Mouse (Mus musculus): ENCODE results near the gene Rnaseh2a.

Rnaseh2a gene

DNA sequence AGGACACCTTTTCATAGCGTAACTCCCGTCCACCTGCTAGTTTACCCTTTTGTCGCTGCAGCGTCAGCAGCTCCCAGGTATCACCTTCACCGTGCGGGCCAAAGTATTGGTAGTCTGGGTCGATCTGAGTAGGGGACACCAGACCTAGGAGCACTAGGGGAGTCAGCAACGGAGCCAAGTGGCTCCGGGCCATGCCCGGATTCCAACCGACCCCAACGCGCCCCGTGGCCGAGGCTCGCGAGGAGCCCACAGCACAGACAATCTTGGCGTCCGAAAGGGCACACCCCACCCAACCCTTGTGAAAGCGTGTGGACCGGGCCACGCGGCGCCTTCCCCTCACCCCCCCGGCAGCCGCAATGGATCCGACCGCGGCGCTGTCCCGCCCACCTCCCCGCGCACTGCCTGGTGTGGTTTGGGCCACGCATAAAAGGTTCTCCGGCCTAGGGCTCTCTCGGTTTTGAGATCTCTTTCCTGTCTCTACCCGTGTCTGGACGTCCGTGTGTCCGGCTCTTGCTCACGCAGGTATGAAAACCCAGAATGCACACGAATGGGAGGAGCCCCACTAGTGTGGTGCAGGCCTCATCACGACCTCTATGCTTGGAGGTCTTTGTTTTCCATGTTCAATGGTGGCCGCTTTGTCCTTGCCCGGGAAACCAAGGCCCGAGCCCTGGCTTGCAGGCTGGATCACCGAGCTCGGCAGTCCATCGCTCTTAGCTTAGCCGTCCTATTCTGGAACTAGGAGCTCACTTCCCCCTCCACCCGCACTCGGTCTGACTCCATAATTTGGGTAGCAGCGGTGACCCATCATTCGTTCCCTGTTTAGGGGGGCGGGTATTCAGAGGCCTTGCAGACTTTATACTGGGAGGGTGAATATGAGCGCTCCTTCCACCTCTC, at the start of gene Rnaseh2a, which contains the start of the genes Gm49661 and Prdx2:
Rnaseh2a (minus strand) TSS at position 527 of the 894 bp plus-strand sequence.
Gm49661 (minus strand) TSS at position 193 of the 894 bp plus-strand sequence.
Prdx2 (plus strand) TSS at position 347 of the 894 bp plus-strand sequence.
- DNase-seq (ENCODE audit: low spot score) = peak; percentile 85

DNA sequence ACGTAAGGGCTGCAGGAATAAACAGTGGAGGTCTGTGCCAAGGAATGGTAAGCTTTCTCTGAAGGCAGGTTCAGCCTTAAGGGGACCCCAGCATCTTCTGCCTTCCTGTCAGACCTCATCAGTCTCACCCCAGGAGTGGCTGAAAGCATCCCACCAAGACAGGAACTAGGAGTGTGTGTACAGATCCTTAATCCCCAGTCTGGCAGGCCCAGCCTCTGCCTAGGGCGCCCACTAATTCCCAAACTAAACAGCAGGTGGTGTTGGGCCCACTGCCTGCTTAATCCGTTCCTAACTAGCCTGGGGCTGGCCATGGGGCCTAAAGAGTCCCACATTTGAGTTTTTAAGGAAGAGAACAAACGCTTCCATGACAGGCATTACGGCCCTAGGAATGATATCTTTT, 47.6 kb upstream of the Rnaseh2a start:
- no peak for DNase-seq (ENCODE audit: low spot score)

DNA sequence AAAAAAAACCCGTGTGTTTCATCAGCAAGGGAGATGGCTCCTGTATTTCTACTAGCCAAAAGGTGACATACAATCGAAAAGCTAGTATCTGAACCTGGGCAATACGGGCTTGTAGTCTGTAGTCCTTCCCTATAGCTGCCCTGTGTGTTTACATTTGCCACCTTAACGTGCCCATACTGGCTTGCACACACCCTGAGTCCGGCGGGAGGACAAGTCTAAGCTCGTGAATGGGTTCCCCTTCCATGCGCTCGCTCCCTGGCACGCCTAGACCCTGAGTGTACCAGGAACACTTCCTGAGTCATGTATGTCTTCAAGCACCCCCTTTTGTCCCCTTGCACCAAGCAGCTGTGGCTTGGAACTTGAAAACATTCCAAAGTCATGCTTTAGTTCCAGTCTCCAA, 47.2 kb upstream of the Rnaseh2a start:
- no peak for DNase-seq (ENCODE audit: low spot score)

DNA sequence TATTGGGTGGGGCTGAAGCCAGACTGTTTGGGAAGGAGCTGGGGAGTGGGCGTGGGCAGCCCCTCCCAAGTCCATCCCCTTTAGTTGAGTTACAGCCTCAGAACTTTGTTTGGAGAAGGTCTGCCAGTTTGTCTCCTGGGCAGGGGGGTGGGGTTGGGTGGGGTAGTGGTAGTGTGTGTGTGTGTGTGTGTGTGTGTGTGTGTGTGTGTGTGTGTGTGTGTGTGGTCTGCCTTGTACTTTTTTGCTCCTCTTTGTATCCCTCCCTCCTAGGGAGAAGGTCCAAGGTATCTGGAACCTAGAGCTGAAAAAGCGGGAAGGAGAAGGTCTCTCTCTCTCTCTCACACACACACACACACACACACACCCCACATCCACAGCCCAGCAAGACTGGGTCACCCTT, 44.9 kb upstream of the Rnaseh2a start, which contains the start of gene Best2:
Best2 (minus strand) TSS at position 101 of the 400 bp plus-strand sequence.
- DNase-seq (ENCODE audit: low spot score) = no peak

DNA sequence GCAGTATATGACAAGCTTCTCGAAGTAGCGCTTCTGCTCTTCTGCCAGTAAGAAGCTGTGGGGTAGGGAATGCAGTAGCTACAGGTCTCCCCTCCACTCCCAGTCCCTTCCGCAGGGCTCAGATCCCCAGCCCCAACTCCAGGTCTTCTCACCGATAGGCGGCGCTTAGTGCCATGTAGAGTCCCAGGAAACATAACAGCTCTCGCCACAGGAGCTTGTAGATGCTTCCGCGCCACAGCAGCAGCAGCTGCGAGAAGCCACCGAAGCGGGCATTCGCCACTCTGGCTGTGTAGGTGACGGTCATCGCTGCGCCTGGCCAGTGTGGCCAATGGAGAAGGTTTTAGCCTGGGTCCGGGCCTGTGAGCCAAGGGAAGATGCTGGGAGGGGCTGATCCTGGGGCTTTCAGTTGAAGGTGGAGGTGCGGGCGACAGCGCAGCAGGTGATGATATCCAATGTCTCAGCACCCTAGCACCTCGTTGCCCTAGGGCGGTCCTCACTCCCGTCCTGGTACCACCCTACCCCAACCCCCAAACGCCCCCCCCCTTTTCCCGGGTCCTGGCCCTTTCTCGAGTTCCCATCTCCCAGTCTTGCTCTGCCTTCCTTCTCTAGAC, 43.8 kb upstream of the Rnaseh2a start:
- peak; percentile 80 for DNase-seq (ENCODE audit: low spot score)

DNA sequence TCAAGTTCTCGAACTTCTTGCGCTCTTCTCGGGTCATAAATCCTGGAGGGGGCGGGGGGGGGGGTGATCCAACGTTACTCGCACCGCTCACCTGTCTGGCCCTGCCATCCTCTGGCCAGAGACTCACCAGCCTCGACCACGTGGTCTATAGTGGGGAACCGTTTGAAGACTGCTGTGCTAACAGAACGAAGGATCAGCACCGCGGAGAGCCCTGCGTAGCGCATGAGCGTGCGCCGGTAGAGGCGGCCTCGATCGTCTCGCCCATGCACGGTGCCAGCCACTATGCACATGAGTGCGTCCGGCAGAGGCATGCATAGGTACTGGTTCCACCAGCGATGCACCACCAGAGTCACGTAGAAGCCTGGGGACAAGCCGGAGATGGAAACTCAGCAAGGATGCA, 41.7 kb upstream of the Rnaseh2a start:
- no peak for DNase-seq (ENCODE audit: low spot score)

DNA sequence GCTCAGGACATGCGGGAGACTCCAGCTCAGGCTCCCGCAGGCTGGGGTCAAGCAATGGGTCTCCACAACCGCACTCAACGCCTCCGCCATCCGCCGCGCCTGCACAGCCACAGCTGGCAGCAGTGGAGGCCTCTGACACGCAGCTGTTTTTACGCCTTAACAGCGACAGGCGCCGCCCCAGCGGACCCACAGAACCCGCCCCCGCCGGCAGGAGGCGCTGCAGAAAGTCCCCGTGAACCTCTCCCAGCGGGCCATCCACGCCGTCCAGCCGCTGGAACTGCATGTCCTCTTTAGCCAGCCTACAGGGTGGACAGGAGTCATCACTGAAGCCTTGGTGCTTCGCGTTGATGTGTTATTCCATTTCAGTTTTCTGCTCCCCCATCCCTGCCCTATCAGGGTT, 38.1 kb upstream of the Rnaseh2a start:
- DNase-seq (ENCODE audit: low spot score) = peak; percentile 79

DNA sequence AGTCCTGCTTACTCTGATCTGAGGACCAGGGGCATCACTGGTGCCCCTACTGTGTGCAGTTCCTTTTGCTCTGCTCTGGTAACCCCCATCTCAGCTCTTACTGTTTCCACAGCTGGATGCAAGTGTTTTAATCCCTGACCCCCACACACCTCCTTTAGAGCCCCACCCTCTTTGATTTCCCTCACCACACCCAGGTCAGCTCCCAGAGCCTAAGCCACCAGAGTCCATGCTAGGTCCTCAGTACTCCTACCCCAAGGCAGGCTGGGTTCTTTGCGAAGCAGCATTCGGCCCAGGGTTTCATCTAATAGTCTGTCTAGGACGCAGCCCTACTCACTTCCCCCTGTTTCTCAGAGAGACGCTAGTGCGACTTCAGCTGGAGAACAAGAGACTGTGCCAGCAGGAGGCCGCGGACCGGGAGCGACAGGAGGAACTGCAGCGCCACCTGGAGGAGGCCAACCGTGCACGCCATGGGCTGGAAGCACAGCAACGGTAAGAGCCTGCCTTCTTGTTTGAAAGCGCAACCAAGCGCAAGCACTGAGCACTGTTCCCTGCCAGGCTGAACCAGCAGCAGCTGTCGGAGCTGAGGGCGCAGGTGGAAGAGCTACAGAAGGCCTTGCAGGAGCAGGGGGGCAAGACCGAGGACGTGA, 28.2 kb upstream of the Rnaseh2a start:
- peak; percentile 94 for DNase-seq (ENCODE audit: low spot score)

DNA sequence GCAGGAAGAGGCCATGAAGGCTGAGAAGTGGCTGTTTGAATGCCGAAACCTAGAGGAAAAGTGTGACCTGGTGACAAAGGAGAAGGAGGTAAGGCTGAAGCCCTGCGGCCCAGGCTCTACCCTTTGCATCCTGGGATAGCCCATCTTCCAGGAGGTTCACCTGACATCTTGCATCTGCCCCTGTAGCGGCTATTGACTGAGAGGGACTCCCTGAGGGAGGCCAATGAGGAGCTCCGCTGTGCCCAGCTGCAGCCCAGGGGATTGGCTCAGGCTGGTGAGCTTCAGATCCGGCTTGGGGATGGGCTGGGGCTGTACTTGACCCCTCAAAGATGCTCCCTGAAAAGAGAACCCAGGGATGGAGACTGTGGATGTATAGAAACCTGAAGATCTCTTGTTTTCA, 27.4 kb upstream of the Rnaseh2a start:
- DNase-seq (ENCODE audit: low spot score) = no peak

DNA sequence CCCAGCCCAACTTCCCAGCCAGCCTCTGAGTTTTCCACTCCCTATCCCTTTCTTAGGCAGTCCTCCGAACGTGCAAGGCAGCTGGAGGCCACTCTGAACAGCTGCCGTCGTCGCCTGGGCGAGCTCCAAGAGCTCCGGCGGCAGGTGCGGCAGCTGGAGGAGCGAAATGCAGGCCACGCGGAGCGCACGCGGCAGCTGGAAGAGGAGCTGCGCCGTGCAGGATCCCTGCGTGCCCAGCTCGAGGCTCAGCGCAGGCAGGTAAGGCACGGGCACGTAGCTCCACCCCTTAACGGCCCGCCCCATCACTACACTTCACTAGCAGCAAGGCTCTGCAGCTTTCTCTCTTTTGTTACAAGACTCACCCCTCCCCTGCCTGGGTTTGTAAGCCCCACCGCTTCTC, 26.1 kb upstream of the Rnaseh2a start:
- DNase-seq (ENCODE audit: low spot score) = no peak

DNA sequence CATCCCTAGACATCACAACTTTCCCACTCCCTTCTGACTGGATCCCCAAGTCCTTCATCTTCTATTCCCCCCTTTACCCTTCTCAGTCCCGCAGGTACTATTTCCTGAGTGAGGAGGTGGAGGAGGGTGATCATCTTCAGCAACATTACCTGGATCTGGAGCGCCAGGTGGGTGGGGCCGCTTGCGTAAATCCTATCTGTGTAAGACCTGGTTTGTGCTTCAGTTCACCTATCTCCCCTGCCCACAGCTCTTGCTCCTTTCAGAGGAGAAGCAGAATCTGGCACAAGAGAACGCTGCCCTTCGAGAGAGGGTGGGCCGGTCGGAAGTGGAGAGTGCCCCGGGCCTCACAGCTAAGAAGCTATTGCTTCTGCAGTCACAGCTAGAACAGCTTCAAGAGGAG, 24.8 kb upstream of the Rnaseh2a start:
- no peak for DNase-seq (ENCODE audit: low spot score)

DNA sequence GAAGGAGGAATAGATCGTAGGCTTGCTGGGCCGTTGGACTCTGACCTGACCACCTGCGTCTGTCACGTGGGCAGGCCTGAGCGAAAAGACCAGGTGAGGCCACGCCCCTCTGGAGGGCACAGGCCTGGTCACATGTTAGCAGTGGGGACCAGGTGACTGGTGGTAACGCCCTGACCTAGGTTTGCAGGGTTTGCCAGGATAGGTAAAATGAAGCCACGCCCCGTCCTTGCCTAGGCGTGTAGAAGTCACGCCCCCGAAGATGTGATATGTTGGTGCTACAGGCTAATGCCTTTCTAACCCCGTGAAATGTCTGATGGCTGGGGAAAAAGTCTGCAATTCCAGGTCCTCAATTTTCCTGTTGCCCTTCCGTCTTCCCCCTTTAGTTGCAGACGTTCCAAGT, 21.3 kb upstream of the Rnaseh2a start:
- no peak for DNase-seq (ENCODE audit: low spot score)

DNA sequence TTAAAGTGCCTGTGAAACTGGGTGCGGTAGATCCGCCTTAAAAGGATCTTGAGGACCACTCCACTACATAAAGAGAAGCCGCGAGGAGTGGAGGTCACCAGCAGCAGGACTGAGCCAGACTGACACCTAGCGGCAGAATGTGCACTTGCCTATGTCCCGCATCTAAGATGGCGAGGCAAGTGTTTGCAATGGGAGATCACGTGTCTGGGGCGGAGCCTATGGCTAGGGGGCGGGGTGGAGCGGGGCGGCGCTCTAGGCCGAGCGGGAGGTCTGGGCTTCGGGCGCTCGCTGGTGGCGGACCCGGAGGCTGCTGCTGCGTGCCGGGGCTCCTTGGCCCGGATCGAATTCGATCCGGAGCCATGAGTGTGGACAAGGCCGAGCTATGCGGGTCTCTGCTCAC, 20.8 kb upstream of the Rnaseh2a start, which contains the start of gene Hook2:
Hook2 (plus strand) TSS at position 255 of the 400 bp plus-strand sequence.
- DNase-seq (ENCODE audit: low spot score) = peak; percentile 99

DNA sequence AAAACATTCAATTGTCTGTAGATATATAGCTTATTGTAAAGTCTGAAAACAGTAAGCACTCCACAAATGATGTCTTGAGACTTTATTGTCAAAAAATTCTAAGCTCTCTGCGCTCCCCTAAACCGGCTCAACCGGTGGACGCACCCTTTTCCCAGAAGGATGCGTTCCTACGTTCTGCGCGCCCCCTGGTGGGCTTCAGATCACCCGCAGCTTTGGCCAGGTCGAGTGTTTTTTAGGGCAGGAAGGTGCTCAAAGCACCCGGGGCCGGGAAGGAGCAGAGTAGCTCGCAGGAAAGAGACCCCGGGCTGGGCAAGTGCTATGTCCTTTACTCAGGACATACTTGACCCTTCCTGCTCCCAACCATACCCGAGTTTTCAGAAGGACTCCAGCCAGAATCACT, 20.2 kb upstream of the Rnaseh2a start:
- peak; percentile 96 for DNase-seq (ENCODE audit: low spot score)

DNA sequence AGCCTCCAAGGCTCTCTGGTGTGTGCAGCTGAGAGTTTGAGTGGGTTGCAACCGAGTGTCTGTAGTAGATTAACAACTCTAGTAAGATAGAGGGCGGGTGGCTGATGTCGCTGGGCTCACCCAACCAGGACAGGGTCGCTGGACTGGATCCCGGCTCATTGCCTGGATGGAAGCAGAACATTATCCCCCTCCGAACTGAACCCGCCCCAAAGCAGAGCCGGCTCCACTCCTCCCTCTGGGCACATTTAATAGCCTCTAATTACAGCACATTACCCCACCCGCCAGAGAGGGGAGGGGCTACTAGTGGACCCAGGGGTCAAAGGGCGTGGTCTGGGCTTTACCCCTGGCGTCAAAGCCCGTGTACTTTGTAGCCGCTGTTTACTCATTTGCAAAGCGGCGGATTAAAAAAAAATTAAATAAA, 19.8 kb upstream of the Rnaseh2a start:
- peak; percentile 75 for DNase-seq (ENCODE audit: low spot score)

DNA sequence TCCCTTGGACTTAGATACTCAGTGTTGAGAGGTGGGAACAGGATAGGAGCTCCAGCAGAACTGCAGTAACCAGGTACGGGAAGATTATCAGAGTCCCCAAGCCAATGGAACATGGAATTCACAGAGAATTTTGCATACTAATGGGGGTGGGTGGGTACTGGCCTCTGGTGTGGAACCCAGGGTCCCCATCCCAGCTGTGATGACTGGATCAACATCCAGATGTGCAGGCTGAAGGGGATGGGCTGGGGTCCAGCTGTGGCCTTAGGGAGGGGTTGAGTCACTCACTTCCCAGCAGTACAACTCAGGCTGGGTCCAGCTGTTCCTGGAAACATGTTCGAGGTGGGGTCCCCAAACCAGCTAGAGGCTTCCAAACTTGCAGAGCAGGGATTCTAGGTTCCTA, 18.3 kb upstream of the Rnaseh2a start:
- no peak for DNase-seq (ENCODE audit: low spot score)

DNA sequence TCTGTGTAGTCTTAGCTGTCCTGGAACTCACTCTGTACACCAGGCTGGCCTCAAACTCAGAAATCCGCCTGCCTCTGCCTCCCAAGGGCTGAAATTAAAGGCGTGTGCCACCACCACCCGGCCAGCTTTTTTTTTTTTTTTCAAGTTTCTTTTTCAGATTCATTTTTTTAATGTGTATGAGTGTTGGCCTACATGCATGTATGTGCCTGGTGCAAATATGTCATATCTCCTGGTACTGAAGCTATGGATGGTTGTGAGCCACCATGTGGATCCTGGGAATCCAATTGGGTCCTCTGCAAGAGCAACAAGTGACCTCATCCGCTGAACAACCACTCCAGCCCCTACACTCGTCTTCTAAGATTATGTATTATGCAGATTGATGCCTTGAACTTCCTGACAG, 17.8 kb upstream of the Rnaseh2a start:
- DNase-seq (ENCODE audit: low spot score) = no peak

DNA sequence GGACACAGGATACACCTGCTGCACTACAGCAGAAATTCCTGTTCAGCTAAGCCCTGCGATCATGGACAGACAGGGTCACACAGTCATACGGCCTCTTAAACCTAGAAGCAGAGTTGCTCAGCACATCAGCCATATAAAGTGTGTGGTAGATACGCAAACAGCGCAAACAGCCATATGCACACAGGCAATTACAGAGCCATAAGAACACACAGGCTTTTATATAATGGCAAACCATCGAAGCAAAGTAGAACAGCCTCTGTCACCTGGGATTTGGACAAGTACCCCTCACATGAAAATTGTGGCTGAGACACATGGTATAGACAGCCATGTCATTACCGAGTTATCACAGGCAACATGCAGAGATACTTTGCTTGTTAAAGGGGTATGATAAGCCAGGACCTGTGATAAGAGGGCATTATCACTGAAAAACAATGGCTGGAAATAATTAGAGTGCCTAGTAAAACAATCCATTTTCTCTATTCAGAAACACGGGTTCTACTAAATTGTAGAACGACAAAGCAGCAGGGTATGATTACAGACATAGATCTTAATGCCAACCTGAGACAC, 16.9 kb upstream of the Rnaseh2a start:
- DNase-seq (ENCODE audit: low spot score) = no peak

DNA sequence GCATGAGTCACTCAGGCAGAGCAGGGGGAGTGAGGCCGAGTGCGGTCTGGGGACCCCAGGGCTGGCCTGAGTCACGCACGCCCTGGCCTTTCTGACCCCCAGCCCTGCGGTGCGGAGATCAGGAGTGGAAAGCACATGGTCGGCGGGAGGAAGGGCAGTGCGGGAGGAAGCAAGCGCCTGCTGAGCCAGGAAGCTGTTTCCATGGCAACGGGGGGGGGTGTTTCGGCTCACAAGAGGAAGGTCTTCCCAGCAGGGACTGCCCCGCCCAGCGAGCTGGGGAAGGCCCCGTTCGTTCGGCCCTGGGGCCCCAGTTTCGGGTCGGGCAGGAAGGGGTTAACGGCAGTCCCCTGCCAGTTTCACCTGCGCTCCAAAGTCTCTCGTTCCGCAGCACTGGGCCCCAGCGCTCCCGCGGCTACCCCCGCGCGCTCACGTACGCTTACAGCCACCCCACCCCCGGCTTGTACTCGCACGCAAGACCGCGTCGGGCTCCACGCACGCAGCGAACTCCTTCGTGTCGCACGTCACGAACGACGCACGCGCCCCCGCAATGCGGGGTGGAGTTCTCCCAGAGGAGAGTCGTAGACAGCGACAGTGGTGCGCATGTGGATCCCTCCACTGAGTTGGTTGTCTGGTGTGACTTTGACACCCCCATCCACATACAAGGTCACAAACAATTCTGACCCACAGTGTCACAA, 16.3 kb upstream of the Rnaseh2a start:
- DNase-seq (ENCODE audit: low spot score) = peak; percentile 90

DNA sequence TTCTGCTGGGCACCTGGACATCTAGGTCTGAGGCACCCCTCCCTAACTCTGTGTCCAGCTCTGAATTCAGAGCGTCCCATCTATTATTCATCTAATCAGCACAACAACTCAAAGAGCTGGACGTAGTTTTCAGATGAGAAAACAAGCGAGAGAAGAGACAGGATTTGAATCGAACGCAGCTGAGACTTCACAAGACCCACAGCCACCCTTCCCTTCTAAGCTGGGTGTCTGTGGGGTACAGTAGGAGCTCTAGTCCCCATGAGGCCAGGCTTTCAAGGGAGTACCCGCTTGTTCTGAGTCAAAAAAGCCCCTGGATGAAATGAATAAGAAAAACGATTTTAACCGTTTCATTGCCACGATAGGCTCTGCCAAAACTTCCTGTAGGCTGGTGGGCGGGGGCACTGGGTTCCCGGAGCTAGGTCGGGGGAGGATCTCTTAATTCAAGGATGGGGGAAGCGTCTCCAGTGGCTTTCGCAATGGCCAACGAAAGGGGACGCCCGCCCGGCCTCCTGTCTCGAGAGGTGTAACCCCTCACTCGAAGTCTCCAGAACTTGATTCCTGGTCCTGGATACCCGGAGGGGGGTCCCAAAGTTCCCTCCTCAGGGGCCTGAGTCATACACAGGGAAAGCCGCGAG, 15.6 kb upstream of the Rnaseh2a start:
- peak; percentile 60 for DNase-seq (ENCODE audit: low spot score)

All from testis, postnatal 10 days (tissue).